Mouse (Mus musculus): ENCODE measurements around the gene Eps8l2.

Gene Eps8l2

GRCm38 (mm10) chr7:141371942-141372595 lies 33.4 kb downstream of the Eps8l2 start:
- no peak; the same call in 1 of the 2 replicates for TF ChIP-seq GATA4 (IDR thresholded peaks at IDR 0.05; ENCODE audit: insufficient replicate concordance, low read length)

GRCm38 (mm10) chr7:141373611-141374010 lies 34.9 kb downstream of the Eps8l2 start:
- TF ChIP-seq GATA4 (IDR thresholded peaks at IDR 0.05; ENCODE audit: insufficient replicate concordance, low read length): no peak

GRCm38 (mm10) chr7:141374399-141374798 lies 35.7 kb downstream of the Eps8l2 start:
- no peak for TF ChIP-seq GATA4 (IDR thresholded peaks at IDR 0.05; ENCODE audit: insufficient replicate concordance, low read length)

- TF ChIP-seq GATA4 (IDR thresholded peaks at IDR 0.05; ENCODE audit: insufficient replicate concordance, low read length): no peak
Measured at GRCm38 (mm10) chr7:141379584-141379983, 40.9 kb downstream of the Eps8l2 start.

GRCm38 (mm10) chr7:141381068-141381835 lies 42.6 kb downstream of the Eps8l2 start:
- TF ChIP-seq GATA4 (IDR thresholded peaks at IDR 0.05; ENCODE audit: insufficient replicate concordance, low read length): no peak

GRCm38 (mm10) chr7:141387807-141388486 lies 49.3 kb downstream of the Eps8l2 start:
- TF ChIP-seq GATA4 (IDR thresholded peaks at IDR 0.05; ENCODE audit: insufficient replicate concordance, low read length): no peak

GRCm38 (mm10) chr7:141388487-141389109 lies 49.9 kb downstream of the Eps8l2 start:
- TF ChIP-seq GATA4 (IDR thresholded peaks at IDR 0.05; ENCODE audit: insufficient replicate concordance, low read length): no peak

GRCm38 (mm10) chr7:141390326-141391259 lies 51.9 kb downstream of the Eps8l2 start:
- no peak for TF ChIP-seq GATA4 (IDR thresholded peaks at IDR 0.05; ENCODE audit: insufficient replicate concordance, low read length)

GRCm38 (mm10) chr7:141391625-141392551 lies 53.2 kb downstream of the Eps8l2 start, which contains the start of gene Taldo1:
Taldo1 (plus strand) TSS chr7:141392199.
- TF ChIP-seq GATA4 (IDR thresholded peaks at IDR 0.05; ENCODE audit: insufficient replicate concordance, low read length): no peak

GRCm38 (mm10) chr7:141392552-141393222 lies 54.0 kb downstream of the Eps8l2 start:
- no peak for TF ChIP-seq GATA4 (IDR thresholded peaks at IDR 0.05; ENCODE audit: insufficient replicate concordance, low read length)

GRCm38 (mm10) chr7:141394158-141394557 lies 55.5 kb downstream of the Eps8l2 start:
- no peak; the same call in 1 of the 2 replicates for TF ChIP-seq GATA4 (IDR thresholded peaks at IDR 0.05; ENCODE audit: insufficient replicate concordance, low read length)

GRCm38 (mm10) chr7:141394771-141395170 lies 56.1 kb downstream of the Eps8l2 start:
- no peak for TF ChIP-seq GATA4 (IDR thresholded peaks at IDR 0.05; ENCODE audit: insufficient replicate concordance, low read length)

- no peak for TF ChIP-seq GATA4 (IDR thresholded peaks at IDR 0.05; ENCODE audit: insufficient replicate concordance, low read length)
Measured at GRCm38 (mm10) chr7:141395348-141395747, 56.7 kb downstream of the Eps8l2 start.

Data from liver, adult (tissue).